Mouse (Mus musculus) thymus, adult 2 months (tissue): ENCODE results near the gene Rnf187.

Source experiments
- CTCF ChIP-seq: fragments of 200-500 bp; IDR thresholded peaks from 2 replicates; pipeline ENCODE4 v1.5.1; 2012; ENCODE audit warnings: mild to moderate bottlenecking, control low read depth, low read length, moderate library complexity, borderline replicate concordance; ENCODE audit not compliant: control insufficient read depth, poor library complexity, insufficient read depth; ENCODE audit errors: extremely low read depth
- POLR2A ChIP-seq: fragments of 200-500 bp; IDR thresholded peaks from 2 replicates; pipeline ENCODE4 v1.6.1; 2012; ENCODE audit warnings: mild to moderate bottlenecking, low read length, control low read depth, moderate library complexity; ENCODE audit not compliant: control insufficient read depth, poor library complexity, insufficient read depth; ENCODE audit errors: extremely low read depth

- TF ChIP-seq POLR2A (no peak), CTCF (no peak)
Measured at GRCm38 (mm10) chr11:58963543-58963942, 24.8 kb upstream of the Rnf187 start.
